Mouse (Mus musculus) spleen, adult 2 months (tissue): ENCODE measurements around the gene Gabpb2. TPM values are rescaled to one million over a fixed set of nuclear protein-coding genes. Genes with fewer than 3 reads are reported as not detected.

ENCODE experiments used
- DNase-seq, 2 experiments: peaks; one replicate each; pipeline versions ENCODE4 v3.0.0 to v3.0.0-alpha.2; 2012 to 2021; ENCODE audit warnings: low spot score in 2 of 2, low read depth in 1 of 2
- H3K27ac ChIP-seq: fragments of 200-500 bp; 2 replicates; pipeline ENCODE4 v1.5.1; 2012; ENCODE audit warnings: low read length, inconsistent platforms; ENCODE audit not compliant: insufficient read depth
- H3K27me3 ChIP-seq: fragments of 200-500 bp; 2 replicates; pipeline ENCODE4 v1.6.1; 2012; ENCODE audit warnings: mild to moderate bottlenecking, moderate library complexity, low read length, inconsistent platforms; ENCODE audit not compliant: control insufficient read depth, insufficient read depth
- H3K36me3 ChIP-seq: fragments of 200-500 bp; 2 replicates; pipeline ENCODE4 v1.6.1; 2012; ENCODE audit warnings: mild to moderate bottlenecking, low read length, inconsistent platforms; ENCODE audit not compliant: control insufficient read depth, insufficient read depth
- H3K4me1 ChIP-seq: fragments of 200-500 bp; 2 replicates; pipeline ENCODE4 v1.6.1; 2011; ENCODE audit warnings: inconsistent platforms; ENCODE audit not compliant: control insufficient read depth, insufficient read depth, insufficient read length
- H3K4me3 ChIP-seq: fragments of 200-500 bp; 2 replicates; pipeline ENCODE4 v1.5.1; 2011; ENCODE audit warnings: mild to moderate bottlenecking, inconsistent platforms; ENCODE audit not compliant: insufficient read depth, insufficient read length; ENCODE audit errors: extremely low read depth
- CTCF ChIP-seq: fragments of 200-500 bp; IDR thresholded peaks from 2 replicates; pipeline ENCODE4 v1.5.1; 2011; ENCODE audit warnings: mild to moderate bottlenecking, inconsistent platforms; ENCODE audit not compliant: insufficient read depth, insufficient read length, insufficient replicate concordance; ENCODE audit errors: extremely low read depth
- POLR2A ChIP-seq: fragments of 200-500 bp; IDR thresholded peaks from 2 replicates; pipeline ENCODE4 v1.6.1; 2011; ENCODE audit warnings: low read depth, low read length, inconsistent platforms
- WGBS: fragments of 180-500 bp; shearing (Covaris S2); methylation state at CpG from one replicate; pipeline ENCODE4 v1.1.7; 2018; 5-methylcytosine and 5-hydroxymethylcytosine counted together
- polyA plus RNA-seq: library from polyadenylated mRNA; depleted of rRNA; stranded (reverse); fragments of >200 nt; gene quantifications from 2 replicates; pipeline ENCODE4 v1.2.3, GENCODE M21; 2012; rRNA removed

Gabpb2 gene
- polyA plus RNA-seq = 17.0 and 17.1 TPM in 2 replicates

- peak; percentile 89 for TF ChIP-seq CTCF
- peak; percentile 67; the same call in 1 of the 2 replicates for TF ChIP-seq POLR2A
- WGBS = under 1% methylated on average over 56 of the region's 56 CpGs
- peak; percentile 89 to 94 for DNase-seq
- H3K27me3 ChIP-seq = no peaks in the 10 kb centered on the region
- no peaks in the 10 kb centered on the region for H3K4me1 ChIP-seq
- peak within 1 kb of the TSS; percentile 100 for H3K27ac ChIP-seq
- peaks cover 10% of the 10 kb centered on the region for H3K36me3 ChIP-seq
- H3K4me3 ChIP-seq = peak within 1 kb of the TSS; percentile 88
These were observed at the start of gene Gabpb2 for GRCm38 (mm10) chr3:95217255-95218134. Gabpb2 (minus strand) TSS chr3:95217916.

GRCm38 (mm10) chr3:95266052-95266451 lies 48.3 kb upstream of the Gabpb2 start:
- Histone ChIP-seq H3K36me3 (peaks cover 13% of the 10 kb centered on the region), H3K4me3 (no peak overlapping the region), H3K4me1 (no peaks in the 10 kb centered on the region), H3K27ac (no peak overlapping the region), H3K27me3 (no peaks in the 10 kb centered on the region)
- WGBS = 96% methylated on average over 3 of the region's 3 CpGs
- TF ChIP-seq CTCF (no peak), POLR2A (no peak)
- DNase-seq = no peak

- no peak for DNase-seq
- TF ChIP-seq POLR2A = no peak
- TF ChIP-seq CTCF = no peak
- Histone ChIP-seq H3K4me3 (no peak overlapping the region), H3K27me3 (no peaks in the 10 kb centered on the region), H3K36me3 (peaks cover 13% of the 10 kb centered on the region), H3K27ac (no peak overlapping the region), H3K4me1 (no peaks in the 10 kb centered on the region)
- 84% methylated on average over 1 of the region's 1 CpGs for WGBS
These were observed 47.0 kb upstream of the Gabpb2 start for GRCm38 (mm10) chr3:95264724-95265123.

- 53% methylated on average over 11 of the region's 11 CpGs for WGBS
- no peaks in the 10 kb centered on the region for H3K27me3 ChIP-seq
- no peak overlapping the region for H3K4me3 ChIP-seq
- no peak overlapping the region for H3K27ac ChIP-seq
- DNase-seq = peak; percentile 44 to 79
- peaks cover 13% of the 10 kb centered on the region for H3K36me3 ChIP-seq
- no peak for TF ChIP-seq POLR2A
- peak; percentile 93 for TF ChIP-seq CTCF
- H3K4me1 ChIP-seq = no peaks in the 10 kb centered on the region
These were observed 45.5 kb upstream of the Gabpb2 start for GRCm38 (mm10) chr3:95263089-95263739.

- TF ChIP-seq POLR2A (no peak), CTCF (no peak)
- H3K4me3 ChIP-seq = no peak overlapping the region
- no peaks in the 10 kb centered on the region for H3K27me3 ChIP-seq
- H3K27ac ChIP-seq = no peak overlapping the region
- H3K4me1 ChIP-seq = no peaks in the 10 kb centered on the region
- peaks cover 13% of the 10 kb centered on the region for H3K36me3 ChIP-seq
- 93% methylated on average over 4 of the region's 4 CpGs for WGBS
- DNase-seq = no peak
These were observed 44.3 kb upstream of the Gabpb2 start for GRCm38 (mm10) chr3:95261975-95262374.

- H3K4me1 ChIP-seq = no peaks in the 10 kb centered on the region
- peaks cover 11% of the 10 kb centered on the region for H3K36me3 ChIP-seq
- 91% methylated on average over 5 of the region's 5 CpGs for WGBS
- no peaks in the 10 kb centered on the region for H3K27me3 ChIP-seq
- TF ChIP-seq POLR2A = no peak
- no peak for TF ChIP-seq CTCF
- DNase-seq = no peak
- H3K27ac ChIP-seq = no peak overlapping the region
- H3K4me3 ChIP-seq = no peak overlapping the region
These were observed 39.2 kb upstream of the Gabpb2 start for GRCm38 (mm10) chr3:95256931-95257330.

- Histone ChIP-seq H3K27me3 (no peaks in the 10 kb centered on the region), H3K4me3 (no peak within 1 kb of the TSS), H3K36me3 (peaks cover 4% of the 10 kb centered on the region; the same call in 1 of the 2 replicates), H3K27ac (no peak within 1 kb of the TSS), H3K4me1 (no peaks in the 10 kb centered on the region)
- TF ChIP-seq POLR2A (no peak), CTCF (no peak)
- 57% methylated on average over 7 of the region's 7 CpGs for WGBS
- DNase-seq = no peak
These were observed 33.2 kb upstream of the Gabpb2 start, which contains the start of gene Bnipl for GRCm38 (mm10) chr3:95250783-95251424. Bnipl (minus strand) TSS chr3:95251193.
